Mouse (Mus musculus) hindbrain, embryonic 12.5 days (tissue): ENCODE measurements at regions not wholly inside any gene's neighbourhood (a gene's known extent, or its start where the extent isn't known, plus 50 kb on each side); places are given as distances from the start of the nearest gene placed in this dataset.
A peak's percentile ranks its signal among the peaks of the same experiment; 100 is the strongest.

ENCODE experiments used
- ATAC-seq: fragments of 200-750 bp; cut with Nextera tagmentation; 2 replicates; pipeline ENCODE4 v1.8.0; 2017; ENCODE audit warnings: moderate TSS enrichment; ENCODE audit not compliant: low FRiP score
- H3K27ac ChIP-seq: fragments of 300-500 bp; sonication (generic); 2 replicates; pipeline ENCODE4 v1.5.1; 2016; ENCODE audit warnings: mild to moderate bottlenecking
- H3K27me3 ChIP-seq: fragments of 300-500 bp; sonication (generic); 2 replicates; pipeline ENCODE4 v1.6.1; 2016; ENCODE audit warnings: mild to moderate bottlenecking
- H3K36me3 ChIP-seq: fragments of 300-500 bp; sonication (generic); 2 replicates; pipeline ENCODE4 v1.6.1; 2016; ENCODE audit warnings: mild to moderate bottlenecking
- H3K4me1 ChIP-seq: fragments of 300-500 bp; sonication (generic); 2 replicates; pipeline ENCODE4 v1.6.1; 2016
- H3K4me2 ChIP-seq: fragments of 300-500 bp; sonication (generic); replicated peaks from 2 replicates; pipeline ENCODE4 v1.6.1; 2016; ENCODE audit warnings: mild to moderate bottlenecking
- H3K4me3 ChIP-seq: fragments of 300-500 bp; sonication (generic); 2 replicates; pipeline ENCODE4 v1.5.1; 2016; ENCODE audit warnings: mild to moderate bottlenecking
- H3K9ac ChIP-seq: fragments of 300-500 bp; sonication (generic); 2 replicates; pipeline ENCODE4 v1.6.1; 2016; ENCODE audit warnings: mild to moderate bottlenecking, moderate library complexity
- H3K9me3 ChIP-seq: fragments of 300-500 bp; sonication (generic); replicated peaks from 2 replicates; pipeline ENCODE4 v1.6.1; 2016; ENCODE audit warnings: mild to moderate bottlenecking
- WGBS: fragments of 180-500 bp; shearing (Covaris S2); methylation state at CpG from one replicate; pipeline ENCODE4 v1.1.7; 2016; 5-methylcytosine and 5-hydroxymethylcytosine counted together

DNA sequence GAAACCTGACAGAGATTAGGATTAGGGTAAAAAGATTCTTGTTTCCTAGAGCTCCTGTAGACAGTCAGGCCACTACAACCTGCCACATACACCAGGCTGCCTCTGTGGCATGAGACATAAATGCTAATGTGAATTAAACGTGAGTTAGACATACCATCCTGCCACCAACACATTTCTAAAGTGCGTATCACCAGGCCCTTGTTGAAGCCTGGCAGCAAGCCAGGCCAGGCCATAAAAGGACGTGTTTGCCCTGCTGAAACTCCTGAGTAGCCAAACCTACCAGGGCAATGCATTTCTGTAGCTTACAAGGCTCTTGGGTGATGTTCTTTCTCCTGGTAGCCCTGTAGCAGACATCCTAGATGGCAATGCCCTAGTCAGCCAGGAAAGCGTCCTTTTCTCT lies 63.4 kb upstream of the Gm5458 start:
- Histone ChIP-seq H3K27me3 (no peaks in the 10 kb centered on the region), H3K27ac (no peak overlapping the region), H3K4me1 (no peaks in the 10 kb centered on the region), H3K36me3 (no peaks in the 10 kb centered on the region), H3K9me3 (no peaks in the 10 kb centered on the region), H3K4me3 (no peak overlapping the region), H3K9ac (no peak overlapping the region), H3K4me2 (no peak overlapping the region)
- WGBS: 67% methylated on average over 4 of the region's 4 CpGs
- no peak for ATAC-seq

DNA sequence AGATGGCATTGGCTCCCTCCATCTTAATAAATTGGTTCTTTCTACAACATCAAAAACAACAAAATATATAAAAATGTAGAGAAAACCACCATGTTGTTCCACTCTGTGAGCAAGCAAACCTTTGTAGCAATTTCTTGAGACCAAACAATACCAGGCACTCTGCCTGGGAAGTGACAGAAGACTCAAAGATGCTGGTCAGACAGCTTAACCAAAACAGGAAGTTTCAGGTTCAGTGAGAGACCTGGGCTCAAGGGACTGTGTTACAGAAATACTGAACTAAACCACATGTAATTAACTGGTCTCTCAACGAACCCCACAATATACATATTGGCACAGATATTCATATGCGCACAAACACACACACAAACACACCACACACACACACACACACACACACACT lies 71.7 kb upstream of the Gm5458 start:
- H3K27me3 ChIP-seq: no peaks in the 10 kb centered on the region
- H3K9ac ChIP-seq: no peak overlapping the region
- H3K4me2 ChIP-seq: no peak overlapping the region
- no peak overlapping the region for H3K27ac ChIP-seq
- 76% methylated on average over 2 of the region's 2 CpGs for WGBS
- H3K4me3 ChIP-seq: no peak overlapping the region
- ATAC-seq: no peak
- no peaks in the 10 kb centered on the region for H3K36me3 ChIP-seq
- no peaks in the 10 kb centered on the region for H3K4me1 ChIP-seq
- no peaks in the 10 kb centered on the region for H3K9me3 ChIP-seq

DNA sequence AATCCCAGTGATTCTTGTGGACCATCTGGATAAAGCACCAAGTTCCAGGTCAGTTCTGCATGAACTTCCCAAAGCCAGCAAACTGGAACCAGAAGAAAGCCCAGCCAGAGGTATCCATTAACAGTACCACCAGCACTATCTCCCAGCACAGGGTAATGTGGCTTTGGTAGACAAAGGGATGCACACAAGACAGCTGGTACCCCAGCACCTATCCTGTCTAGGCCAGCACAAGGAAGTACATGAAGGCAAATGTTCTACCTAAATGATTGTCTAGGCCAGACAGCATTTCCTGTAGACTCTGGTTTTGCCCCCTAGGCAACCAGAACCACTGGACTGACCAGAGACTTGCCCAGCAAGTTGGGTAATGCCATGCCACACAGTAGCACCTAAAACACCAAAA lies 62.6 kb upstream of the Nid2 start:
- ATAC-seq: no peak
- H3K4me2 ChIP-seq: no peak overlapping the region
- H3K4me1 ChIP-seq: no peaks in the 10 kb centered on the region
- H3K27ac ChIP-seq: no peak overlapping the region
- H3K36me3 ChIP-seq: no peaks in the 10 kb centered on the region
- H3K4me3 ChIP-seq: no peak overlapping the region
- no peak overlapping the region for H3K9ac ChIP-seq
- H3K9me3 ChIP-seq: no peaks in the 10 kb centered on the region
- no peaks in the 10 kb centered on the region for H3K27me3 ChIP-seq

DNA sequence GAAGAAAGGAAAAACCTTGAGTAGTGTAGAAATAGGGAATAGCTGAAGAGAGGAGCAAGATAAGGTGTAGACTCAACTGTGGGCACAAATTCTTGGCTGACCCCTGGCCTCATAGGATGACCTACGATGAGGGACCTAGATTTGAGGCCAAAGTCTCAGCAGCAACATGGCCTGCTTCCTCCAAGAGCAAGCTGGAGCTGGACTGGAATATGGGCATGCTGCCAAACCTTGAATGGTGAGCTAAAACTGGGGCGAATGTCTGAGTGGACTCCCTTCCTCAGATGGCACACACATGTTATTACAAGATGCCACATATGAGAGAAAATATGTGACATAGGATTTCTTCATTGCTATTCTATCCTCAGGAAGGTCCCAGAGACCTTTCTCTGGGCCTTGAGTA lies 57.5 kb upstream of the Nid2 start:
- Histone ChIP-seq H3K4me1 (no peaks in the 10 kb centered on the region), H3K9me3 (no peaks in the 10 kb centered on the region), H3K36me3 (no peaks in the 10 kb centered on the region), H3K4me2 (no peak overlapping the region), H3K4me3 (no peak overlapping the region), H3K27ac (no peak overlapping the region), H3K9ac (no peak overlapping the region), H3K27me3 (peaks cover 14% of the 10 kb centered on the region; the same call in 1 of the 2 replicates)
- no peak for ATAC-seq
- 88% methylated on average over 2 of the region's 2 CpGs for WGBS

DNA sequence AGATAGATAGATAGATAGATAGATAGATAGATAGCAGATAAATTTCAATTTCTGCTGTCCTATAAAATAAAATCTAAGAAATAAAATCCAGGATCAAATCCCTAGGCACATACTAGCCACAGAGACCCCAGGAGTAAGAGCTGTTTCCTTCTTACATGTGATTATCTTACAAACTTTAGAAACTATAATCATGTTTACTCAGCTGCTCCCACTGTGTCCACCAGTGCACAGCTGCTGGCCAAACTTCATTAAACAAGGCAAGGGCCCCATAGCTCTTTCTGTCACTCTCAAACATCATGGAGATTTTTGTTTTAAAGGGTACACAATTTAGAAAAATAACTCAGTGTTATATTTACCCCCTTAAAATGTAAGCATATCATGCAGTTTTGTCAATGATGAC lies 56.8 kb upstream of the Nid2 start:
- H3K9me3 ChIP-seq: no peaks in the 10 kb centered on the region
- H3K4me2 ChIP-seq: no peak overlapping the region
- peaks cover 14% of the 10 kb centered on the region; the same call in 1 of the 2 replicates for H3K27me3 ChIP-seq
- H3K4me1 ChIP-seq: no peaks in the 10 kb centered on the region
- no peak overlapping the region for H3K27ac ChIP-seq
- H3K4me3 ChIP-seq: no peak overlapping the region
- no peak overlapping the region for H3K9ac ChIP-seq
- H3K36me3 ChIP-seq: no peaks in the 10 kb centered on the region
- no peak for ATAC-seq

DNA sequence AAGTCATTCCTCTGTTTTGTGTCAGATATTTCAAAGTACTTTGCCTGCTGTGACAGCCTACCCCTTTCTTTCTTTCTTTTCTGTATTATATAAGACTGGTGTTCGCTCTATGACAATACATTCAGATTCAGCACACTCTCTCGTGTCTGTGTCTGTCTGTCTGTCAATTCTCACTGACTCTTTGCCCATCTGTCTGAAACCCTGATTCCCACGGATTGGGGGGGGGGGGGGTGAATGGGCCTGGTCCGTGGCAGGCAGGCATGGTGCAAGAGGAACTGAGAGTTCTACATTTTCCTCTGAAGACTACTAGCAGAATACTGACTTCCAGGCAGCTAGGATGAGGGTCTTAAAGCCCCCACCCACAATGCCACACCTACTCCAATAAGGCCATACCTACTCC lies 51.6 kb upstream of the Nid2 start:
- Histone ChIP-seq H3K36me3 (no peaks in the 10 kb centered on the region), H3K9ac (no peak overlapping the region), H3K4me3 (no peak overlapping the region), H3K4me2 (no peak overlapping the region), H3K27me3 (peaks cover 32% of the 10 kb centered on the region; the same call in 1 of the 2 replicates), H3K27ac (no peak overlapping the region), H3K9me3 (no peaks in the 10 kb centered on the region), H3K4me1 (no peaks in the 10 kb centered on the region)
- 0 out of 2 replicates have a peak, but pooled peaks have one; percentile 38 for ATAC-seq
- 34% methylated on average over 4 of the region's 4 CpGs for WGBS
